Mouse (Mus musculus): ENCODE measurements around the gene Ggta1. TPM values are rescaled to one million over a fixed set of nuclear protein-coding genes. Genes with fewer than 3 reads are reported as not detected.

Ggta1 gene
- polyA plus RNA-seq, 1 experiment from 2014 or later: 46.5 TPM

Other genes with a start within 250 kb of the Ggta1 start
- gene Gsn, start 206.9 kb downstream of the Ggta1 start, polyA plus RNA-seq (2016; fragmentation: Nextera tagmentation; extraction: Ambion mirVana): 186 and 190 TPM in 2 replicates
- gene Stom, start 126.3 kb downstream of the Ggta1 start, polyA plus RNA-seq (2016; fragmentation: Nextera tagmentation; extraction: Ambion mirVana): 42.2 and 42.7 TPM in 2 replicates
- gene 4930568D16Rik, start 95.5 kb downstream of the Ggta1 start, polyA plus RNA-seq (2016; fragmentation: Nextera tagmentation; extraction: Ambion mirVana): not detected in 2 replicates
- gene 4930402F06Rik, start 66.1 kb downstream of the Ggta1 start, polyA plus RNA-seq (2016; fragmentation: Nextera tagmentation; extraction: Ambion mirVana): not detected in 2 replicates
- gene Dab2ip, start 95.0 kb upstream of the Ggta1 start, polyA plus RNA-seq (2016; fragmentation: Nextera tagmentation; extraction: Ambion mirVana): 55.6 and 62.5 TPM in 2 replicates